Mouse (Mus musculus): ENCODE results near the gene Snx11. TPM values are rescaled to one million over a fixed set of nuclear protein-coding genes. Genes with fewer than 3 reads are reported as not detected.
"Not testable (repeated sequence)": the region's sequence is repeated elsewhere in the genome, so short reads cannot be mapped to it uniquely, and the experiment has no call there.

Snx11 gene
- total RNA-seq, 2 experiments from 2014 or later: 14.0 to 15.3 TPM

DNA sequence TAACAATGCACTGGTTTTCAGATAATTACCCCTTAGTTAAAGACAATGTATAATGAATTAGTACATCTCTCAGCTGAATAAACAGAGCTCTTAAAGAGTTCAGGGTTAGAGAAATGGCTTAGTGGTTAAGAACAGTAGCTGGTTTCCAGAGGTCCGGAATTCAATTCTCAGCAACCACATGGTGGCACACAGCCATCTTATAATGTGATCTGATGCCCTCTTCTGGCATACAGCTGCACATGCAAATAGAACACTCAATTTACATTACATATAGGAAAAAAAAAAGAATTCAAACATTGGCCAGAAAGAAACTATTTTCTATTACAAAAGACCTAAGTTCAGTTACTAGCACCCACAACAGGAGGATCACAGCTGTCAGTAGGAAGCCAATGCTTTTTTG lies 19.2 kb upstream of the Snx11 start:
- DNase-seq (ENCODE audit: low spot score in 2 of 2): no peak

GRCm38 (mm10) chr11:96796081-96796480 lies 18.7 kb upstream of the Snx11 start:
- DNase-seq (ENCODE audit: low spot score in 2 of 2): no peak

- DNase-seq (ENCODE audit: low spot score in 2 of 2): no peak
Observed at GRCm38 (mm10) chr11:96795491-96795890, 18.1 kb upstream of the Snx11 start.

DNA sequence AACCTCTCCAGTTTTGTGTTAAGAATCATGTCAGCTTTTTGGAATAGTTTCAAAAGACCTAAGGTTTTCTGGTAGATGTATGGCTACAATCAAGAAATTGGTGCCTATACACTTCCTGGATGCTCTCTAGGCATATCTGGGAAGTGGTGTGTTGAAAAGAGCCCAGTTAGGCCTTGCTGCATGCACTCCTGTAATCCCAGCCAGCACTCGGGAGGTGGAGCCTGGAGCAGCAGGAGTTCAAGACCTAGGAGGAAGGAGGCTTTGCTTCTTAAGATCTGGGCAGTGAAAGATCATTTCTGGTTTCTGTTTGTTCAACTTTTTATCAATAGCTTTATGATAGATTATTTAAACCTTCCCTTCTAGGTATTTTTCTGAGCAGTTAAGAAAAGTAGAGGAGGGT lies 13.3 kb upstream of the Snx11 start:
- DNase-seq (ENCODE audit: low spot score in 2 of 2): no peak

DNA sequence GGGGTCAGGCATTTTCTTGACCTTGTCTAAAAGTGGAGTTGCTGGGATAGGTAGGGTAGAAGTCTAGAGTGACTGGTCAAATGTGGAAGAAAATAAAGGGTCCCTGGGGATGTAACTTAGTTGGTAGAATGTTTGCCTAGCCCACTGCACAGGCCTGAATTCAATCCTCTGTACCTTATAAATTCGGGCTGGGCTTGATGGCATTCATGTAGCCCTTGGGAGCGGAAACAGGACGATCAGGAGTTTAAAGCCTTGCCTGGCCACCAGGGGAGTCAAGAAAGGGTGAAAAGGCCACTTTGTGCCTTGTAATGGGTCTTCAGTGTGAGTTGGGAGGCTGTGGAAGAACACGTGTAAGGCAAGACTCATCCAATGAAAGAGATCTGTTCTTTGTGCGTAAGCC lies 12.6 kb upstream of the Snx11 start:
- DNase-seq (ENCODE audit: low spot score in 2 of 2): no peak

DNA sequence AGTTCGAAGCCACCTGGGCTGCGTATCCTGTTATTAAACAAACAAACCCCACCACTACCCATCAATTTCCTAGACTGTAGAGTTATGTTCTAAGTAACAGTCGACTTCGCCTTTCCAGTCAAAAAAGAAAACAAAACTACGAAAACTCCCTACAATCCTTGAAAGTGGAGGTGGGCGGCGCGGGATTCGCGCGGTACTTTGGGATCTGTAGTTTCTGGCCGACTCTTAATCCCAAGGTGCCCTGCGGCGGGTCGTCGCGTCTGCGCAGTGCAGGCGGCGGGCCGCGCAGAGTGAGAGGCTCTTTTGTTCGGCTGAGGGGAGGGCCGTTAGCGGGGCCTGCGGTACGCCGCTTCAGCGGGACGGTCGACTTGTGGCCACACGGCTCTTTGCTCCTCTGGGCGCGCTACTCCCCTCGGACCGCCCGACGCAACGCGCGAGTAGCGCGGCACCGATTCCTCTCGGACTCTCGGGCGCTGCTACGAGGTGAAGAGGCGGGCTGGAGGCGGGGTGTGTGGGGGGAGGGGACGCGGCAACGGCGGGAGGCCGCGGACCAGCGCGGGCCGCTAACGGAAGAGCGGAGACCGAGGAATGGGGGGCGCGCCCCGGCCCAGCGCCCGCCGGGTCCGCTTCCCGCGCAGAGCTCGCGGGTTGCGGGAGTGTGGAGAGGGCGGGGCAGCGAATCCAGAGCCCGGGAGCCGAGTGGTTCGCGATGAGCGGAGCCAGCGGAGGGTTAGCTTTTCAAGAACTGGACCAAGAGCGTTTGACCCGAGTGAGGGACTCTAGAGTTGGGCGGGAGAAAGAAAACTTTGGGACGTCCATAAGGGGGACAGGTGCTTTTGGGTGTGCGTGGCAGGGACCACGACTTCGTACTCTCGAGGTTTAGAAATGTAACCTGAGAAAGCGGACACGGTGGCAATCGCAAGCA lies 11.8 kb upstream of the Snx11 start, which contains the start of gene Cbx1:
Gene Cbx1 (plus strand): TSS at position 257 of the 925 bp plus-strand sequence.
- peak; percentile 79 to 92 for DNase-seq (ENCODE audit: low spot score in 2 of 2)

DNA sequence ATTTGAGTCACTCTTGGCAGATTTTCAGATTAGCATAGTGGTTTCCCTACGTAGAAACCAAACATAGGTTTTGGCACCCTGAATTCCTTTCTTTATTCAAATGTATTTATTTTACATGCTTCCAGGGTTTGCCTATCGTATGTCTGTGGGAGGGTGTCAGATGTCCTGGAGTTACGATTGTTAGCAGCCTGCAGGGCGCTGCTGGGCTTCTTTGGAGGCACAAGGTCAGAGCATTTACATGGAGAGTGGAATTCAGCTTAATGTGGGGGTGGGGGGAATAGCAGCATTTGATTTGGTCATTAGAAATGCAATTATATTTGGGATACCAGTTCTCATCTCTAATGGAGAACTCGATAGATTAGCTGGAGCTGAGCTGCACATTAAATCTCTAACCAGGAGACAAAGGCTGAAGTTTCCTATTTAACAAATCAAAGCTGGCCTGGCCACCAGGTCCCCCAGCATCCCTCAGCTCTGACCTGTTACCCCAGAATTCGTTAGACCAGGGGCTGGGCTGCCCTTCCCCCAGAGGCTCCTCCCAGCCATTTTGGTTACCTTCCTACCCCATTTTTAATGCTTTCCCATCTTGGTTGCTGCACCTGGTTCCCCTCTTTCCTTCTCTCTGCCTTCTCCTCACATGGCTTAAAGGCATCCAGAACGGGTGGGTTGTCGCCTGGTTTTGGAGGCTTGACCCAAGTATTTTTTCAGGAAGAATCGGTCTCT lies 9.5 kb upstream of the Snx11 start:
- DNase-seq (ENCODE audit: low spot score in 2 of 2): no peak

- DNase-seq (ENCODE audit: low spot score in 2 of 2): peak in 1 of 2 experiments; percentile 66
Observed at GRCm38 (mm10) chr11:96784847-96785246, 7.5 kb upstream of the Snx11 start.

DNA sequence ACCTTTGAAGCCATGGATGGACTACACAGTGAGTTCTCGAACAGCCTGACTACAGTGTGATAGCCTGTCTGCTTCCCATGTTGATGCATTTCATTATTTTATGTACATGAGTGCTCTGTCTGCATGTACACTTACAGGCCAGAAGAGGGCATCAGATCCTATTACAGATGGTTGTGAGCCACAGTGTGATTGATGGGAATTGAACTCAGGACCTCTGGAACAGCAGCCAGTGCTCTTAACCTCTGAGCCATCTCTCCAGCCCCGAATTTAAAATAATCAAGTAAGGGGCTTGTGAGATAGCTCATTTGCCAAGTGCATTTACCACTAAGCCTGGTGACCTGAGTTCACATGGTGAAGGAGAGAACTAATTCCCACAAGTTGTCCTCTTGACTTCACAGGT lies 4.1 kb upstream of the Snx11 start:
- no peak for DNase-seq (ENCODE audit: low spot score in 2 of 2)

GRCm38 (mm10) chr11:96780306-96780705 lies 2.9 kb upstream of the Snx11 start:
- DNase-seq (ENCODE audit: low spot score in 2 of 2): no peak

DNA sequence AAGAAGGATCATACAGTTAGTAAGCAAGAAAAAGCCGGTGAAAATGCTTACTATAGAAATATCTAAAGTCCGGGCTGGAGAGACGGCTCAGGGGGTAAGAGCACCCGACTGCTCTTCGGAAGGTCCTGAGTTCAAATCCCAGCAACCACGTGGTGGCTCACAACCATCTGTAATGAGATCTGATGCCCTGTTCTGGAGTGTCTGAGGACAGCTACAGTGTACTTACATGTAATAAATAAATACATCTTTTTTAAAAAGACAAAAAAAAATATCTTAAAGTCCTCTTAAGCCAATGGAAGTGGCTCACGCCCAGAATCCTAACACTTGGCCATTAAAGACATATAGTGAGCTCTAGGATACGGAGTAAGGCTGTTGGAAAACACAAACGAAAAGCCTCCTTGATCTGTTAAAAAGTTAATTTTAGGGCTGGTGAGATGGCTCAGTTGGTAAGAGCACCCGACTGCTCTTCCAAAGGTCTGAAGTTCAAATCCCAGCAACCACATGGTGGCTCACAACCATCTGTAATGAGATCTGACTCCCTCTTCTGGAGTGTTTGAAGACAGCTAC lies 785 bp upstream of the Snx11 start:
- not testable (repeated sequence) for DNase-seq (ENCODE audit: low spot score in 2 of 2)

GRCm38 (mm10) chr11:96776068-96776467 lies 1.3 kb downstream of the Snx11 start:
- no peak for DNase-seq (ENCODE audit: low spot score in 2 of 2)

- DNase-seq (ENCODE audit: low spot score in 2 of 2): no peak
Observed at GRCm38 (mm10) chr11:96775665-96776064, 1.7 kb downstream of the Snx11 start.

DNA sequence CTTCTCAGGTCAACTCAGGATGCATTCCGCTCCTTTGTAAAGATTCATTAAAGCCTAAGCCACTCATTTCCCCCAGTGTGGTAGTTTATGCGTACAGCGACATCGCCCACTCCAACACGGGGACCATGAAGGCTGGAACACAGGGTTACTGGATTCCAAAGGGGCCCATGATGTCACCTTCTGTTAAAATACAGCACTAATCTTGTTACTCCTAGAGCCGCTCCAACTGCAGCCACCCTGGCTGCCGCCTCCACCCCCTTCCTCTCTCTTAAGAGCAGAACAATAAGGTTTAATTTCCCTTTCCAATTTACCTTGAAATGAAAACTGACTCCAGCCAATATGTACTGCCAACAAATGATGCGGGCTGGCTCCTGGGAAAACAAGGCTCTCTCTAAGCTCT lies 2.3 kb downstream of the Snx11 start:
- DNase-seq (ENCODE audit: low spot score in 2 of 2): no peak

GRCm38 (mm10) chr11:96774536-96774935 lies 2.8 kb downstream of the Snx11 start:
- no peak for DNase-seq (ENCODE audit: low spot score in 2 of 2)

DNA sequence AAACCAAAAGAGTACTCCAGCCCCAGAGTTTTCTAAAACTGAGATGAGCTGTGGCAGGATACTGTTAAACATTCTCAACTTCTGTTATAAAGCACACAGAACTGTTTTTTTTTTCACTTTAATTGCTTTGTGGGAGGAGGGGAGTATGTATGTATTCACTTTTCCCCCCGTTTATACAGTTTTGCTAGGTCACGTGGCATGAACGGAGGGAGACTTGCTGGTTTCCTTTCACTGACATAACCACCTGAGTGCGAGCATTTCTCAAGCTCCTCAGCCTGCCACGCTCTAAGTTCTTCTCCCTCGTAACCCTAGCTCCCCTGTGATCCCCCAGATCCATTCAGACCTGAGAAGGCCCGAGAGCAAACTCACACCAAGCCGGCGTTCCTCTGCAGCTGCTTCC lies 4.9 kb downstream of the Snx11 start:
- no peak for DNase-seq (ENCODE audit: low spot score in 2 of 2)

GRCm38 (mm10) chr11:96771274-96771975 lies 5.9 kb downstream of the Snx11 start:
- DNase-seq (ENCODE audit: low spot score in 2 of 2): no peak

DNA sequence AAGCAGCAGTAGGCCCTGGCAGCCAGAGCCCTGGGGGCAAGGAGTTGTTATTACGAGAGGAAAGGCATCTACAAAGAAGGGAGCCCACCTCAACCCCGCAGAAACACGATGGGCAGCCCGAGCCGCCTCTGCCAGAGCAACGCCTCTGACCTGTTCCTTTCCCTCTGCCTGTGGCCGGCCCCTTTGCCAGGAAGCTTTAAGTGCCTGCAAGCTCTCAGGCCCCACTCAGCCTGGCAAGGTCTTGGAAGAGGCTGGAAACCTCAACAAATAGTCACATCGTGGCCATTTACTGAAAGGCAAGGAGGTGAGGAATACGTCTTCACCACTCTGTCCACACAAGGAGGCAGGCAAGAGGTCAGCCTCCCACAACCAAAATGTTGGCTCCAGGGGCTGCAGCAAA lies 9.1 kb downstream of the Snx11 start:
- no peak for DNase-seq (ENCODE audit: low spot score in 2 of 2)

DNA sequence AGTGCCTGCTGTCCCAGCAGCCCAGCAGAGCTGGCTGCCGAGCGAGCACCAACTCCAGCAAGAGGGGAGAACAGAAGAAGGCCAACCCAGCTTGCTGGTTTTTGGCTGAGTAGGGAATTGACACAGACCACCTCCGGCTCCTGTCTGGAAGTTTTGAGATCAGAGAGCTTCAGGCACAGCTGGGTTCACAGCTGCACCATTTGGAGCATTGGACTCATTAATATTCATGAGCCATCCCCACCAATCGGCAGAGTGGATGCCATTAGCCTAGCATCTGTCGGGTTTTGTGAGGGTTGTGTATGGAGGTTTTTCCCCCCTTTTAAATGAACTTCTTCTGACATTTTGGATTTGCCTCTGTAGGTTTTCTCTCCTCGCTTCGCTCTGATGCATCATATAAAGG lies 10.3 kb downstream of the Snx11 start:
- DNase-seq (ENCODE audit: low spot score in 2 of 2): no peak

DNA sequence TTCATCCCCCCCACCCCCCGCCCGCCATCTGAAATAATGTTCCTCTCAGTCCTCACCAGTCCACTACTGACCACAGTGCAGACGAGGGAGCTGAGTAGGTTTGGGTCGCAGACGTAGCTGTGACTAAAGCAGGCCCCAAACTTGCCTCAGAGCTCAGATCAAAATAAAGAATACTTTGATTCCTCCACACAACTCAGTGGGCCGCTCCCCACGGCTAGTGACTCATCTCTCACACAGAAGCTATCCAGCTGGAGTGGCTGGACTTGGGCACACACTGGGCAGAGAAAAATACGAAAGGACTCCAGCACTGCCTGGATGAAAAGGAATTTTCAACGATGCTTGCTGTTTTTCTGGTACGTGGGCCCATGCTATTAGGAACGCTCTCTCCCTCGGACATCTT lies 10.8 kb downstream of the Snx11 start:
- DNase-seq (ENCODE audit: low spot score in 2 of 2): no peak

DNA sequence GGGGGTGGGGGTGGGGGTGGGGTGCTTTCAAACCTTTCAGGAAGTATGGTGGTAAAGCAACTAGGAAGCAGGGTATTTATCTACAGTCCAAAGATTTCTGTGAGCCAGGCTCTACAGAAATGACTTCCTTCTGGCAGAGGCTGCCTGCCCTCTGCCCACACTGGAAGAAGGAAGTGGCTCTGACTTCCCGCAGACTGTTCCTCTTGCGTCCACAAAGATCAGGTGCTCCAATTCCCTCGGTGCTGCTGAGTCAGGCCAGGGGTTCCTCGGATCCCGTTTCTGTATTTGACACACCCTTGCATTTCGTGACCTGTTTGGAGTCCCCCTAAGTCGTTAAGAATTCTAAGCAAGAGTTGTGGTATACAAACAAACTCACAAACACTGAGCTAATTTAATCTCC lies 11.7 kb downstream of the Snx11 start:
- no peak for DNase-seq (ENCODE audit: low spot score in 2 of 2)

Data from gastrocnemius, postnatal 4 days (tissue).